Mouse (Mus musculus): ENCODE measurements around the gene Hmga1.

DNA sequence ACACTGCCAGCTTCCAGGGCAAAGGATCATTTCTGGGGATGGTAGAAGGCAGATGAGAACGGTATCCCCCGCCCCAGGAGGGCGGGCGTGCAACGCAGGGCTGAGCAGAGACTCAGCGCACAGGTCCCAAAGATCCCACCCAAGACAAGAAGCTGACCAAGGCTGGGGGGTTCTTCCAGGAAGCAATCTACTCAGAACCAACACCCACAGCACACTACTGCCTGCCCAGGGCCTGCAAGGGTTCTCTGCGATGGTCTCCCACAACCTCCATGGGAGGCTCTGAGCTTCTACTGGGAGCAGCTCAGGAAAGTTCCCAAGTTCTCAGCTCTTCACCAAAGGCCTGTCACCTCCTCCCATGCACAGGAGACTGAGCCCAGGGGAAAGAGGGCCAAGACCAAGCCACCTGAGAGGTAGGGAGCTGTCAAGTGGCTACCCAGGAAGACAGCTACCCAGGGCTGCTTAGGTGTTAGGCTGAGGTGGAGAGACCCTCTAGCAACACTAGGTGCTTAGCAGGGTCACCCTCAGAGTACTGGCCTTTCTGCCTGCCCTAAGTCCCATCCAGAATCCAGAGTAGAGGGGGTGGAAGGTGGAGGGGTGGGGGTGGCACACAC, 45.1 kb upstream of the Hmga1 start:
- no peak for TF ChIP-seq POLR2A (IDR thresholded peaks at IDR 0.05; ENCODE audit: extremely low read depth, insufficient read depth, low read length)
- TF ChIP-seq CTCF (IDR thresholded peaks at IDR 0.05; ENCODE audit: low read depth, low read length): no peak
